Mouse (Mus musculus) mesoderm, embryonic 11.5 days (tissue): ENCODE measurements at regions not wholly inside any gene's neighbourhood (a gene's known extent, or its start where the extent isn't known, plus 50 kb on each side); places are given as distances from the start of the nearest gene placed in this dataset.

Source experiments
- DNase-seq: peaks from one replicate; pipeline ENCODE4 v3.0.0-alpha.2; 2012; ENCODE audit warnings: low read depth, low spot score

DNA sequence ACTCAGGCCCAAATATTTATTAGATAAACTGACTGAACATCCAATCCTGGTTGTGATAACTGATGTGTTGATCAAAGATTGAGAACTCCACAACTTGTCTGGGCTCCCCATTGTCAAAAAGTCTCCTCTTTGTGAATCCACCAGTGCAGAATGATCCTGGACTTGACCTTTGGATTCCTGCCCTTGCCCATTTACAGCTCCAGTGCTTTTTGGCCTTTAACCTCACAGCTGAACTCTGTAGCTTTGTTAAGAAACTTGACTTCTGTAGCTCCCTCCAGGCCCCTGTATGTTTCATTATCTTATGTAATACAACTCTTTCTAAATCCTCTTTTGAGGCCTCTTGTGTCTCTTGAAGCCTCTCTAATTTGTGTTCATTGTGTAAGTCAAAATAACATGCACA, 1873.5 kb downstream of the Pcdh9 start:
- DNase-seq: peak; percentile 6

DNA sequence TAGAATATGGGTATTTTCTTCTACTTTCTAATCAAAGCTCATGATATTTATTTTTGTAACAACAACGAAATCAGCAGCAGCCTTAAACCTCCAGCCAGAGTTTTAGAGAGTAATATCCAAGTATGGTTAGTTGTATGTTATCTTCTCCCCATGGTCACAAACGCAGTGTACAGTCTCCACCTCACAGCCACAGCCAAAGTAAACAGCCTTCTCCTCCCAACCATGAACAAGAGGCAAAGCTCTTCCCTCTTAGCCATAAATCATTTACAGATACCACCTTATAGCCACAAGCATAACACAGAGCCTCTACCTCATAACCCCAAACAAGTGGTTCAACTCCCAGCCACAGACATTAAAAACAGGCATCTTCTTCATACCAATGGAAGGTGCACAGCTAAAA, 1899.2 kb downstream of the Pcdh9 start:
- no peak for DNase-seq
